Mouse (Mus musculus) cerebellum, adult 2 months (tissue): ENCODE measurements around the gene Pias1.

Experiments
- CTCF ChIP-seq: fragments of 200-500 bp; IDR thresholded peaks from 2 replicates; pipeline ENCODE4 v1.5.1; 2011; ENCODE audit warnings: low read depth, mild to moderate bottlenecking, control low read depth, low read length, moderate library complexity, borderline replicate concordance; ENCODE audit not compliant: insufficient read depth
- POLR2A ChIP-seq: fragments of 200-500 bp; IDR thresholded peaks from 2 replicates; pipeline ENCODE4 v1.6.1; 2011; ENCODE audit warnings: low read length, control low read depth, borderline replicate concordance; ENCODE audit not compliant: insufficient read depth

DNA sequence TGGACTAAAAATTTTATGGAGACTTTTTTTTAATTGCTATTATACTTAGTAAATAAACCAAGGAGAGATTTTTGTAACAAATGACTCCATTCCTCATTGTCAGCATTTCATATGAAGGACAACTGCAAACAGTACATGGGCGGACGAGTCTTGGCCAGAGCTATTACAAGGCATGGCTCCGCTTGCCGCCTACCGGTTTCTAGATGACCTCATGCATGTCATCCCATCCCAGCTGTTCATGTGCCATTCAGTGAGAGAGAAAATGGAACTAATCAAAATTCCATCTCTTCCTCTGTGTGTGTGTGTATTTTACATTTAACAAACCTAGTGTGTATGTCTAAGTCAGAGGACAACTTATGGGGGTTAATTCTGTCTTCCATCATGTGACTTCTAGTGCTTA lies 51.9 kb downstream of the Pias1 start:
- TF ChIP-seq POLR2A (no peak), CTCF (no peak)
